Mouse (Mus musculus) MEL (cell line): Measurements from ENCODE around the gene Gm49361.
A peak's percentile ranks its signal among the peaks of the same experiment; 100 is the strongest.

Experiments
- CHD2 ChIP-seq: IDR thresholded peaks from 2 replicates; pipeline ENCODE4 v1.6.1; 2011; ENCODE audit warnings: low read length, improper control_type of control experiment
- CTCF ChIP-seq, 3 experiments: IDR thresholded peaks in 2 of 3; conservative IDR thresholded peaks in 1 of 3; 2 replicates each; pipeline ENCODE4 v1.5.1; 2011 to 2012; ENCODE audit warnings: low read length in 3 of 3, low read depth in 2 of 3, mild to moderate bottlenecking in 2 of 3, improper control_type of control experiment in 1 of 3, inconsistent platforms in 1 of 3, mixed read lengths in 1 of 3, moderate library complexity in 1 of 3; ENCODE audit not compliant: control insufficient read depth in 1 of 3, insufficient read depth in 1 of 3, poor library complexity in 1 of 3, severe bottlenecking in 1 of 3
- EP300 ChIP-seq, 2 experiments: IDR thresholded peaks; 2 replicates each; pipeline ENCODE4 v1.6.1; 2011; ENCODE audit warnings: improper control_type of control experiment in 2 of 2, low read length in 2 of 2, low read depth in 1 of 2, mild to moderate bottlenecking in 1 of 2
- GATA1 ChIP-seq: IDR thresholded peaks from 2 replicates; pipeline ENCODE4 v1.6.1; 2011; ENCODE audit warnings: low read depth, low read length, improper control_type of control experiment
- KAT2A ChIP-seq: conservative IDR thresholded peaks from 2 replicates; pipeline ENCODE4 v1.6.1; 2012; ENCODE audit warnings: low read depth, low read length, improper control_type of control experiment, inconsistent platforms
- MAX ChIP-seq: IDR thresholded peaks from 2 replicates; pipeline ENCODE4 v1.6.1; 2011; ENCODE audit warnings: low read length, improper control_type of control experiment
- MYB ChIP-seq: IDR thresholded peaks from 2 replicates; pipeline ENCODE4 v1.6.1; 2011; ENCODE audit warnings: mild to moderate bottlenecking, low read depth, low read length, improper control_type of control experiment
- NRF1 ChIP-seq: IDR thresholded peaks from 2 replicates; pipeline ENCODE4 v1.6.1; 2014; ENCODE audit warnings: low read depth, mild to moderate bottlenecking, inconsistent platforms, low read length, improper control_type of control experiment, moderate library complexity; ENCODE audit not compliant: poor library complexity, insufficient read depth, severe bottlenecking
- POLR2A ChIP-seq, 2 experiments: IDR thresholded peaks; 2 replicates each; pipeline ENCODE4 v1.6.1; 2011 to 2012; ENCODE audit warnings: low read length in 2 of 2, mild to moderate bottlenecking in 2 of 2, control low read depth in 1 of 2, improper control_type of control experiment in 1 of 2, low read depth in 1 of 2, moderate library complexity in 1 of 2; ENCODE audit not compliant: control insufficient read depth in 1 of 2, insufficient read depth in 1 of 2, poor library complexity in 1 of 2
- POLR2AphosphoS5 ChIP-seq: IDR thresholded peaks from 2 replicates; pipeline ENCODE4 v1.6.1; 2012; ENCODE audit warnings: low read depth, borderline replicate concordance, mild to moderate bottlenecking, inconsistent platforms, low read length, moderate library complexity, mixed read lengths
- SIN3A ChIP-seq: IDR thresholded peaks from 2 replicates; pipeline ENCODE4 v1.6.1; 2012; ENCODE audit warnings: low read length, improper control_type of control experiment, inconsistent platforms
- SMC3 ChIP-seq: IDR thresholded peaks from 2 replicates; pipeline ENCODE4 v1.6.1; 2011; ENCODE audit warnings: low read depth, low read length, improper control_type of control experiment
- USF1 ChIP-seq: IDR thresholded peaks from 2 replicates; pipeline ENCODE4 v1.6.1; 2014; ENCODE audit warnings: low read depth, mild to moderate bottlenecking, inconsistent platforms, low read length, improper control_type of control experiment, moderate library complexity
- ZKSCAN1 ChIP-seq: IDR thresholded peaks from 2 replicates; pipeline ENCODE4 v1.6.1; 2012; ENCODE audit warnings: low read depth, mild to moderate bottlenecking, inconsistent platforms, low read length, improper control_type of control experiment, moderate library complexity

- TF ChIP-seq CTCF (IDR thresholded peaks at IDR 0.05 in 2 of 3, conservative IDR thresholded peaks at IDR 0.05 in 1 of 3; ENCODE audit: control insufficient read depth in 1 of 3, insufficient read depth in 1 of 3, low read depth in 2 of 3, low read length in 3 of 3, poor library complexity in 1 of 3, severe bottlenecking in 1 of 3): no peak
- no peak; a peak in 1 of 4 replicates for TF ChIP-seq EP300 (IDR thresholded peaks at IDR 0.05; ENCODE audit: low read depth in 1 of 2, low read length in 2 of 2)
- peak; percentile 24 for TF ChIP-seq GATA1
- TF ChIP-seq POLR2A (IDR thresholded peaks at IDR 0.05; ENCODE audit: control insufficient read depth in 1 of 2, insufficient read depth in 1 of 2, low read depth in 1 of 2, low read length in 2 of 2, poor library complexity in 1 of 2): no peak
- TF ChIP-seq SIN3A: no peak
- TF ChIP-seq ZKSCAN1: no peak
- no peak for TF ChIP-seq MAX
- TF ChIP-seq SMC3: no peak
- no peak for TF ChIP-seq NRF1
- TF ChIP-seq MYB: no peak
- no peak for TF ChIP-seq POLR2AphosphoS5
- no peak for TF ChIP-seq CHD2
- no peak for TF ChIP-seq KAT2A
- no peak for TF ChIP-seq USF1
Measured at GRCm38 (mm10) chr14:57772157-57772815, 26.4 kb upstream of the Gm49361 start.
